Mouse (Mus musculus) ES-E14 (cell line): ENCODE measurements around the gene Lypd6b.

ENCODE experiments used
- CHD2 ChIP-seq: IDR thresholded peaks from 2 replicates; pipeline ENCODE4 v1.6.1; 2014; ENCODE audit warnings: mild to moderate bottlenecking, low read depth, low read length, inconsistent platforms
- HCFC1 ChIP-seq: IDR thresholded peaks from 2 replicates; pipeline ENCODE4 v1.6.1; 2012; ENCODE audit warnings: low read length, inconsistent platforms, borderline replicate concordance; ENCODE audit not compliant: insufficient read depth
- MAFK ChIP-seq: IDR thresholded peaks from 2 replicates; pipeline ENCODE4 v1.6.1; 2014; ENCODE audit warnings: mild to moderate bottlenecking, low read depth, low read length, inconsistent platforms; ENCODE audit not compliant: insufficient read depth
- ZC3H11A ChIP-seq: IDR thresholded peaks from 2 replicates; pipeline ENCODE4 v1.6.1; 2012; ENCODE audit warnings: low read depth, mild to moderate bottlenecking, inconsistent platforms, low read length, borderline replicate concordance
- ZNF384 ChIP-seq: IDR thresholded peaks from 2 replicates; pipeline ENCODE4 v1.6.1; 2012; ENCODE audit warnings: low read depth, low read length, inconsistent platforms

- TF ChIP-seq ZNF384 (no peak), MAFK (no peak), ZC3H11A (no peak), CHD2 (no peak), HCFC1 (no peak)
These were observed 58.6 kb downstream of the Lypd6b start for GRCm38 (mm10) chr2:49846097-49846496.
